Mouse (Mus musculus) 3134 (cell line): ENCODE results near the gene Ghrh.
A peak's percentile ranks its signal among the peaks of the same experiment; 100 is the strongest.

Experiments used
- DNase-seq: peaks from one replicate; pipeline ENCODE4 v3.0.0-alpha.2; 2011; ENCODE audit warnings: low spot score; ENCODE audit not compliant: insufficient read length; ENCODE audit errors: extremely low read depth

The Ghrh gene

DNA sequence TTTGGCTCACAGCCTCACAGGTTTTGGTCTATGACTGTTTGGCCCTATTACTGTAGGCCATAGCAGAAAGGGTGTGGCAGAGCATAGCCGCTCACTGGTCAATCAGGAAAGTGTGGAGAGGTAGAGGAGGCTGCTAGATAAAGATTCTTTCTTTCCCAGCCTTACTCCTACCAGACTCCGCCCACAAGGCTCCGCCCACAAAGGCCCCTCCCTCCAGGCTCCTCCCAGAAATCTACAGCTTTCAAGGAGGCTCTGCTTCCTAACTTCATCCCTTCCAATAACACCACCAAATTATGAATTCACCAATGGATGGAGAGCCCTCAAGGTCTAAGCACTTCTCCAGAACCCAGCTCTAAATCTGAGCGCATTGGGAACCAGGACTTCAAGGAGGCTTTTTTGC is 5.9 kb upstream of the Ghrh start:
- no peak for DNase-seq

DNA sequence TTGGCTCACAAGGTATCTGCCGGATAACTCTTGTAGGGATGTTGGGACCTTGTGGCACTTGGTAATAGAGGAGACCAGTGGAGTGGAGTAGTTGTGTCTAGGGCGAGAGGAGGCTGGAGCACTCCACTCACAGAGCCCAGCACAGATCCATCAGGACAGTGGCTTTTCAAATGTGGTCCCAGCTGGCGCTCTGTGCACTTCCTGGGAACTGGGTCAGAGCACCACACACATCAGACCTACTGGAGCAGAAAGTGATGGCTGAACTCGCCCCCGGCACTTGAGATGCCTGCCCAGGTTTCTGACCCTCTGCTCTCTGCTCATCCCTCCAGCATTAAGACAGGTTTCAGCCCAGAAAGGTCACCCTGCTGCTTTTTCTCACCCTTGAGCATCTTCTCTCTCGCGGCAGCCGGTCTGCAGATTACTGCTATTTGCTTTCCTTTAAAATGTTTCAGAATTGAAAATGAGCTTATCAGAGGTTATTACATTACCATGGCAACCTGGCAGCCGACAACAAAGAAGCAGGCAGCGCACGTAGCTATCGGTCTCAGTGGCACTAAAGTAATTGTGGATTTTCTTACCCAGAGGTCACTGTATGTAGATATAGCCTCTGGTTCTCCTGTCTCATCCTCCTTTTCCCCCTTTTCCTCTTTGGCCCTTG is 1.9 kb upstream of the Ghrh start:
- DNase-seq = no peak

GRCm38 (mm10) chr2:157343337-157343736 is 4.0 kb downstream of the Ghrh start:
- no peak for DNase-seq

DNA sequence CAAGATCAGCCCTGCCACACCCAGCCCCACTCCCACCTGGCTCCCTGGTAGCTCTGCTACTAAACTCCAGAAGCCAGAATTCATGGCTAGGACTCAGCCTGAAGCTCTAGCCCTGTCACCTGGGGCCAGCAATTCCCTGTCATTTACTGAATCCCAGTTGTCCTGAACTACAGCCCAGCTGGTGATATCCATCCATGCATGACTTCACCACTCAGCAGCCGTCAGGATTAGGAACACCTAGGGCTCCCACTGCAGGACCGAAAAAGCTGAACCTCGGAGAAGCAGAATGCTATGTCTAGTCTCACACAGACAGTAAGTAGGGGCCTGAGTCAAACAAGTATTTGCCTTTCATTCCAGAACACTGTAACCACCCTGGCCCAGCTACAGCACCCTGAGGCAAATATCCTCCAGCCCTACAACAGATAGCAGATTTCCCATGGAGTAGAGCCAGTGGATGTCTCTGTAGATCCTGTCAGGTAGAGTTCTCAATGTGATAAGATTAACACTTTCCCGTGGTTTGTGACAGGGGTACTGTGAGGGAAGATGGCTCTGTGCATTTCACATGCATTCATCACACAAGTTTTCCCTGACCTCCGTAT is 4.9 kb downstream of the Ghrh start:
- no peak for DNase-seq

GRCm38 (mm10) chr2:157341554-157342270 is 5.6 kb downstream of the Ghrh start:
- DNase-seq = no peak

DNA sequence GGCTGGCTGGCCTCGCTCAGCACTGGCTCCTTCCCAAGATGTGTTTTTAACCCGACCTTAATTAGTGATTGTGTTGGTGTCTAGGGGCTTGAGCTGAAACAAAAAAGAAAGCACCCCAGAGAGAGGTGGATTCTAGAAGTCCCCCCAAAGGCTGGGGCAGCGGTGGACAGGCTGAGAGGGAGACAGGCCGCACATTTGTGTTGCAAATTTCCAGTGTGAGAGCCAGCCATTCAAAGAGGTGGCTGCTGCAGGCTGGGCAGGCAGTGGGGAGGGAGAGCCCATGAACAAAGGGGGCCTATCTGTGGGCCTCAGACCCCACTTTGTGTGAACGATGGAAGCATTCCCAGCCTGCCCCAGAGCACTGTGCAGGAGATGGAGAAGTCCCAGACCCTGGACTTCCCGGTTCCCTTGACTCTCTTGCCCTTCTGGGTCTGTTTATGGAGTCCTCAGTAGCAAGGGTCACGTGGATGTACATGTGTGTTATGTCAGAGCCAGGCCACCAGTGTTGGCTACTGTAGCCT is 7.0 kb downstream of the Ghrh start:
- DNase-seq = no peak

DNA sequence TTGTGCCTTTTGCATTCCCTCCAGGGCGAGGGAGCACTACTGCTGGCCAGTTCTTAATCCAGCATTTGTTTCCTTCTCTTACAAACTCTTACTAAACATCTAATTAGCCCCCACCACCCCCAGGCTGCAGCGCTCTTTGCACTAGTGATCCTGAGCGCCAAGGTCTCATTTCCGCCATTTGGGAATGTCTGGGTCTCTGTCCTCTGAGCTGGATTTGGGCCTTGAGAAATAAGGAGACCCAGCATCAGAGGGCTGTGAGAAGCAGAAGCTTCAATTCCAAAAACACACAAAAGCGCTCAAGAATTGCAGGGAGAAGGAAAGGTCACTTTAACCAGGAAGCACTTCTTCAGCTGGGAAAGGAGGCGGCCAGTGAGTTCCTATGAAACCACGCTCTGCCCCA is 7.8 kb downstream of the Ghrh start:
- DNase-seq = no peak

DNA sequence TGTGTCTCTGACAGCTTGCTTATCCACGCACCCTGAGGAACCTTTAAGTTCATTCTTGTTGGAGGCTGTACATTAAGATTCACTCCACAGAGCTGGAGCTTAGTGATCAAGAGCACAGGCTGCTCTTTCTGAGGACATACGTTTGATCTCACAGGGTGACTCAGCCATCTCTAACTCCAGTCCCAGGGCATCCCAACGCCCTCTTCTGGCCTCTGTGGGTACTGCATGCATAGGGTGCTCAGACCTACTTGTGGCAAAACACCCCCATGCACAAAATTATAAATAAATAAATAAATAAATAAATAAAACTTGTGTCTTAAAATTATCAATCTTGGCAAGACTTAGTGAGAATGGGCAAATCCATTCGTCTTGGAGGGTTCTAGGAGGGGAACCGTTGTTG is 8.6 kb downstream of the Ghrh start:
- DNase-seq = peak; percentile 63

DNA sequence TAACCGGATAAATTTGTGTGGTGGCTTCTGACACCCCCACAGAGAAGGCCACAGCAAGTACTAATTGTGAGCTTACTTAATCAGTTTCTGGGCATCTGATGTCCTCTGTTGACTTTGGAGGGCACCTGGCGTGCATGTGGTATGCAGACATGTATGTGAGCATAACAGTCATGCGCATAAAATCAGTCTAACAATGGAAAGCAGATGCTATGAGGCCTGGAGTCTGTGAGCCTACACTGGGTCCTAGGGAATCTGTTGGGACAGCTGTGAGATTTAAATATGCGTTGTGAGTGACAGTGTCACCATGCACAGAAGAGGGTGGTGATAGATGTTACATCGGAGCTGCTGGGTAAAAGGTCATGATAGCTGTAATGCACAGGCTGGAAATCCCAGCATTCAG is 15.2 kb downstream of the Ghrh start:
- no peak for DNase-seq

GRCm38 (mm10) chr2:157328570-157328969 is 18.7 kb downstream of the Ghrh start:
- DNase-seq = no peak

GRCm38 (mm10) chr2:157328106-157328505 is 19.2 kb downstream of the Ghrh start:
- no peak for DNase-seq

- DNase-seq = no peak
Measured at GRCm38 (mm10) chr2:157325238-157325637, 22.1 kb downstream of the Ghrh start.

- DNase-seq = no peak
Measured at GRCm38 (mm10) chr2:157322029-157322766, 25.1 kb downstream of the Ghrh start.

DNA sequence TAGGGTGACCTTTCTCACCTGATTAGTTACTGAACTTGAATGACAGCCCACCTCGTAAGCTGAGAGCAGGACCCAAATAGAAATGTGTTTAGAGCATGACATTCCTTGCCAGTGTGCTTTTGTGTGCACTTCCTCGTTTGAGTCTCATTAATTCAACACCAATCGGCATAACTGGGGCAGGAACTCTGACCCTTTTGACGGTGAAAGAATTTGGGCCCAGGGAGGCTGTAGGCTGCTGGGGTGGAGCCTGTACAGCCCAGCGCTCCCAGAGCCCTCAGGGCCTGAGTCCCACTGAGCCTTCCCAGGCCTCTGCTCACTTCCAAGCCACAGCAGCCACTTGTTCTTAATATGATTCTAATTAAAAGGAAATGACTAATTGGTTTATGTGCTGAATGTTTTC is 26.4 kb downstream of the Ghrh start:
- DNase-seq = no peak

DNA sequence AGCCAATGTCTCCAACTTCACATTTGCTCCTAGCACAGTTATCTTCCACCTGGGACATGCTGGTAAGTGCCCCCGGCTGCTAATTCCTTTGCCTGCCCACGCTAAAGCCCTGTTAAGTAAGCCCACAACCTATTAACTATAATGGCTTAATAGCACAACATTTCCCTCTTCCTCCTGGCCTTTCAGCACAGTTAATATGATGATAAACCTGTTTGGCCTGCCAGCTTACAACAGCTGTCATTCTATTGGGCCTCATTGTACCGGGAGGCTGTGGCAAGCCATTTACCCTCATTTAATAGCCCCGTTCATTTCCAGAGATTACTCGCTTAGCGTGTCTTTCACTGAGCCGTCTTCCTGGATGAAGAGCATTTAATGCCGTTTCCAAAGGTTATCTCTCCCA is 27.2 kb downstream of the Ghrh start:
- no peak for DNase-seq

- DNase-seq = no peak
Measured at GRCm38 (mm10) chr2:157317220-157317619, 30.1 kb downstream of the Ghrh start.

DNA sequence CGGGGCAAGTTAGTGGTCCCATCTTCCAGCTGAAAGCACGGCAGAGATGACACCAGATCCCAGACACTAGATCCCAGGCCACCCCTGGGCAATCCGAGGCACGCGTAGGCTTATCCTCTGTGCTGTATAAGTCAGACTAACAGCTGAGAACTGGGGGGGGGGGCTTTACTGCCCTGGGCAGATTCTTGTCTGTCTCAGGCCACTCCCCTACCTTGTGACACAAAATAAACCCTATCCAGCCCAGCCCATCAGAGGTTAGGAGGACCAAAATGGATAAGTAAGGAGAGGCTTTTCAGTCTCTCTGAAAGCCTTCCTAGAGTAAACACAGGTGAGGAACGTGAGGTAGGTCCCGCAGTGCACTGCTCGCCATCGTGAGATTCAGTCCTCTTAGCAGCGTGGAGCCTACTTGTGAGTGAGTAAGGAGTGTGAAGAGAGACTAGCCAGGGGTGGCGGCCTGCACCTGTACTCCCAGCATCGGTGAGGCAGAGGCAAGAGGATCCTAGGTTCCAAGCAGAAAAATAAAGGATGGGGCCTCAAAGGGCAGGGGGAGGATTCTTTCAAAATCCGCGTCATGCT is 30.9 kb downstream of the Ghrh start:
- DNase-seq = no peak

DNA sequence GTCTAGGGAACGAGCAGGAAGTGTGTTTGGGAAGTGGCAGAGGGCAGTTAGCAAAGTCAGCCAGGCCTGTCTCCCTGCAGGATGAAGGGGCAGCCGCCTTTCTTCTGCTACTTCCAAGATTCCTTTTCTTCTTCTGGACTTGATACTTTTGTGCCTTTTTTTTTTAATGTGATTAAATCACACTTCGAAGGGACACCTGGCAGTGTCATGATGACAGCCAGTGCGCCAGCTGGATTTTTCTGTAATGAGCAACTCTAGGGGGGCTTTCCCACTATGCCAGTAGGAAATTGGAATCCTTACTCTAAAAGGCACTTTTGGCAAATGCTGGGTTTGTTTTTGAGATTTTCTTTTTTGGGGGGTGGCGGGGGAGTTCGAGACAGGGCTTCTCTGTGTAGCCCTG is 31.8 kb downstream of the Ghrh start:
- DNase-seq = no peak

DNA sequence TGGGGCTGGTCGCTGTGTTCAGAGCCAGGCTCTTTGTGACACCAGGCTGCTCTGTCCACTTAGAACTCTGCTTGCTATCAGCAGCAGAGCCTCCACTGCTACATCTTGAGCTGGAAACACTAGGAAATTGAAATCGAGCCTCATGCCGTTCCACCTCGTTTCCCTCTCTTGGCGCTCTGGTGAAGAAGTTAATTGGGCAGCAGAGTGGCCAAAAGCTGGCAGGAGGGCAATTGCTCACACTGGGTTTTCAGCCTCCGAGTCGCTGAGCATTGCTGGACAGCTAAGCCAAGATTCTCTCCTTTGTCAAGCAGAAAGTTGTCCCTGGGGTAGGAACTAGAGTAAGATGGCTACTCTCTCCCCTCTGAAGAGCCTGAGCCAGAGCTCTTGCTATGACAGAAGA is 33.0 kb downstream of the Ghrh start:
- DNase-seq = no peak

- no peak for DNase-seq
Measured at GRCm38 (mm10) chr2:157313718-157314117, 33.6 kb downstream of the Ghrh start.
